In genomic region chr1:59186317-59186716, GRCm38 (mm10) we compare ENCODE assay signal across 15 mouse cellular contexts.
"Had no signal": no experiment of that assay in that cellular context is flagged by ENCODE, and none has a peak within 500 bp of the region (broad histone marks: within the 10 kb centered on the region; RNA-seq: fewer than 3 reads in every experiment).

No protein-coding gene starts in this region.

- H3K27me3 ChIP-seq: neural tube, embryonic 15.5 days; stomach, embryonic 15.5 days had no signal

- H3K4me3 ChIP-seq: neural tube, embryonic 15.5 days; stomach, embryonic 15.5 days had no signal

- H3K4me2 ChIP-seq: neural tube, embryonic 15.5 days; stomach, embryonic 15.5 days had no signal

- DNase-seq: retina, postnatal 1 day; right cerebral cortex, adult 18-20 months; right cerebral cortex, postnatal 14 days; right cerebral cortex, postnatal 25 days; right cerebral cortex, postnatal 4 days; spleen, adult 18-20 months; thymus, adult 18-20 months; thymus, adult 2 months; thymus, postnatal 14 days; thymus, postnatal 25 days; thymus, postnatal 36 days; thymus, postnatal 4 days had no signal

- H3K4me1 ChIP-seq: neural tube, embryonic 15.5 days; stomach, embryonic 15.5 days had no signal

- H3K9me3 ChIP-seq: neural tube, embryonic 15.5 days; stomach, embryonic 15.5 days had no signal

- H3K9ac ChIP-seq: neural tube, embryonic 15.5 days; stomach, embryonic 15.5 days had no signal

- H3K27ac ChIP-seq: neural tube, embryonic 15.5 days; stomach, embryonic 15.5 days; stomach, postnatal 0 days had no signal
